In the genomic region with DNA sequence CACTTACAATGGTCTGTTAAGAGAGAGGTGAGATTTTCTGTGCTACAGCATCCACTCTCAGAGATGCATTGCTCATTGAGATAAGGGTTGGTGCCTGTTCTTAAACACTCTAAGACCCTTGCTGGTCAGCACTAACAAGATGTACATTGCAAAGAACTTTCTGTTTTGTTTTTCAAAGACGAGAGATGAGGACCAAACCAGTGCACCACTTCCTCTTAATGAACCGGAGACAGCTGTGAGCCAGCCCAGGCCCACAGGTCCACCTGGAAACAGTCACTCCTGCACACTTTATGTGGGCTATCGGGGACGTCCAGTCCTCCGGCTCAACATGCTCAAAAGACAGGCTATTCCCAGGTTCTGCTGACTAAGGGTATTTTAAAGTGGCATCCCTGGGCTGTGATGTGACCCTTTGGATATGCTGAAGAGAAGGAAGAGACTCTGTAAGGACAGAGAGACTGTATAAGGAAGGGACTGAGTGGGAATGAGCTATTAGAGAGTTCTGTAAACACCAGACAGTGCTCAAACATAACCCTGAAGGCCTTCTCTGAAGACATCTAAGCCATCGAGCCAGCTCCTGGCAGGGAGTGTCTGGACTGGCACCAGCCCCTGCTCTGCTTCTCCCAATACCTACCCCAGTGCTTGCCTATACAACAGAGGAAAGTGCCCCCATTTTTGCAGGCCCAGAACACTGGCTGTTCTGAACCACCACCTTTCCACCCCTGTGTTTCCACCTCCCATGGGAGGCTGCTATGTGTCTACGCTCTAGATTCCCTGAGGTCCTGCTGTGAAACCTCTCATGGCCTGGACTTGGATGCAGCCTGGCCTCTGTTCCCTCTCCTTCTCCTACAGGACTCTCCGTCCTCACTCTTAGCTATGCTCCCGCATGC, we compare ENCODE assay signal across 20 mouse cellular contexts. TPM values are rescaled to one million over a fixed set of nuclear protein-coding genes. Genes with fewer than 3 reads are reported as not detected.
DNase-seq lines count a peak whose midpoint lies in the region; ATAC-seq and TF ChIP-seq lines count a peak whose summit lies in the region.
"Had no signal": no experiment of that assay in that cellular context is flagged by ENCODE, and none has a peak within 500 bp of the region (broad histone marks: within the 10 kb centered on the region; RNA-seq: fewer than 3 reads in every experiment).

No protein-coding gene starts in this region.

- in situ Hi-C loops in CH12.LX (cut with MboI; ENCODE audit: low pct_ligation_motif_present, low pct_unique_long_range_greater_than_20kb, low sequenced_read_pairs), result no loop called here

- H3K9ac ChIP-seq in liver, postnatal 0 days (replicated peaks), result no peak overlapping the region
- H3K9ac ChIP-seq in liver, embryonic 11.5 days (ENCODE audit: low read depth, low read length), result no peak overlapping the region
- H3K9ac ChIP-seq in CH12.LX (ENCODE audit: insufficient read depth, low read depth), result no peak overlapping the region
- no peak overlapping the region for H3K9ac ChIP-seq in stomach, postnatal 0 days (ENCODE audit: low read length)
- H3K9ac ChIP-seq: intestine, embryonic 15.5 days; liver, embryonic 12.5 days had no signal

- 60% methylated on average over 9 of the region's 9 CpGs for WGBS in liver, postnatal 0 days (ENCODE audit: insufficient replicate concordance)
- WGBS in liver, embryonic 11.5 days, result 69% methylated on average over 9 of the region's 9 CpGs
- WGBS in stomach, postnatal 0 days, result 69% methylated on average over 9 of the region's 9 CpGs

- no peaks in the 10 kb centered on the region for H3K9me3 ChIP-seq in liver, postnatal 0 days (ENCODE audit: low read length)
- H3K9me3 ChIP-seq in liver, embryonic 11.5 days (ENCODE audit: control insufficient read depth, low read length), result no peaks in the 10 kb centered on the region
- H3K9me3 ChIP-seq in CH12.LX (replicated peaks; ENCODE audit: low read length), result no peaks in the 10 kb centered on the region
- H3K9me3 ChIP-seq in stomach, postnatal 0 days (ENCODE audit: control insufficient read depth, low read length), result no peaks in the 10 kb centered on the region
- H3K9me3 ChIP-seq: hindbrain, embryonic 10.5 days; intestine, embryonic 15.5 days; liver, embryonic 12.5 days; midbrain, embryonic 10.5 days had no signal

- 0 out of 2 replicates have a peak overlapping the region, but pooled peaks have one; percentile 26 for H3K27ac ChIP-seq in liver, postnatal 0 days (ENCODE audit: low read depth)
- H3K27ac ChIP-seq in liver, embryonic 11.5 days (ENCODE audit: low read depth, low read length), result no peak overlapping the region
- no peak overlapping the region for H3K27ac ChIP-seq in CH12.LX (ENCODE audit: insufficient read depth, low read depth)
- H3K27ac ChIP-seq in stomach, postnatal 0 days (replicated peaks), result no peak overlapping the region
- H3K27ac ChIP-seq: hindbrain, embryonic 10.5 days; intestine, embryonic 15.5 days; liver, embryonic 12.5 days; midbrain, embryonic 10.5 days had no signal

- dilution Hi-C loops in CH12.LX (cut with MboI; ENCODE audit: extremely low pct_ligation_motif_present, extremely low pct_unique_long_range_greater_than_20kb, low sequenced_read_pairs), result no loop called here

- DNase-seq in liver, postnatal 0 days, result no peak
- no peak for DNase-seq in liver, embryonic 11.5 days (ENCODE audit: low spot score)
- peak; percentile 30 for DNase-seq in CH12.LX (ENCODE audit: extremely low read depth)
- peak; percentile 31 for DNase-seq in splenic B cell, adult 2 months (ENCODE audit: low read depth, low spot score)
- DNase-seq in stomach, postnatal 0 days (ENCODE audit: low spot score), result no peak
- no peak for DNase-seq in frontal cortex, postnatal 36 days (ENCODE audit: low spot score in 2 of 2)
- DNase-seq in T-cell, adult 2 months (ENCODE audit: low spot score), result no peak
- DNase-seq: cerebellum, postnatal 14 days; gastrocnemius, postnatal 10 days; kidney, postnatal 14 days; retina, postnatal 1 day had no signal

- no peak for TF ChIP-seq RAD21 in CH12.LX (IDR thresholded peaks at IDR 0.05; ENCODE audit: low read depth, low read length)

- no peaks in the 10 kb centered on the region for H3K79me2 ChIP-seq in CH12.LX (replicated peaks; ENCODE audit: control insufficient read depth, extremely low read depth, insufficient read depth, poor library complexity, severe bottlenecking)

- H3K4me3 ChIP-seq in liver, postnatal 0 days (ENCODE audit: low read depth, low read length), result no peak overlapping the region
- H3K4me3 ChIP-seq in liver, embryonic 11.5 days (ENCODE audit: low read depth, low read length), result no peak overlapping the region
- H3K4me3 ChIP-seq in CH12.LX (replicated peaks in 1 of 3; ENCODE audit: low read depth in 2 of 3, low read length in 2 of 3, poor library complexity in 1 of 3), result no peak overlapping the region
- H3K4me3 ChIP-seq in stomach, postnatal 0 days (ENCODE audit: low read depth, low read length), result no peak overlapping the region
- H3K4me3 ChIP-seq: hindbrain, embryonic 10.5 days; intestine, embryonic 15.5 days; liver, embryonic 12.5 days; midbrain, embryonic 10.5 days had no signal

- no peak for TF ChIP-seq EP300 in liver, postnatal 0 days (IDR thresholded peaks at IDR 0.05; ENCODE audit: low read depth)
- TF ChIP-seq EP300 in CH12.LX (IDR thresholded peaks at IDR 0.05; ENCODE audit: low read length), result no peak
- TF ChIP-seq EP300 in stomach, postnatal 0 days (optimal IDR thresholded peaks at IDR 0.05), result no peak

- no peak overlapping the region for H3K4me2 ChIP-seq in liver, postnatal 0 days (ENCODE audit: low read depth, low read length)
- no peak overlapping the region for H3K4me2 ChIP-seq in liver, embryonic 11.5 days
- H3K4me2 ChIP-seq in CH12.LX (ENCODE audit: insufficient read depth, low read depth, poor library complexity, severe bottlenecking), result no peak overlapping the region
- no peak overlapping the region for H3K4me2 ChIP-seq in stomach, postnatal 0 days (replicated peaks; ENCODE audit: low read depth)
- H3K4me2 ChIP-seq: intestine, embryonic 15.5 days; liver, embryonic 12.5 days had no signal

- H3K27me3 ChIP-seq in liver, postnatal 0 days (ENCODE audit: insufficient read depth, low read length), result no peaks in the 10 kb centered on the region
- H3K27me3 ChIP-seq in liver, embryonic 11.5 days (replicated peaks; ENCODE audit: control insufficient read depth, insufficient read depth, low read length), result no peaks in the 10 kb centered on the region
- no peaks in the 10 kb centered on the region for H3K27me3 ChIP-seq in CH12.LX (replicated peaks)
- no peaks in the 10 kb centered on the region for H3K27me3 ChIP-seq in splenic B cell, adult 2 months (ENCODE audit: control insufficient read depth, insufficient read depth, low read length, poor library complexity, severe bottlenecking)
- no peaks in the 10 kb centered on the region for H3K27me3 ChIP-seq in stomach, postnatal 0 days (ENCODE audit: control insufficient read depth, insufficient read depth, low read length)
- H3K27me3 ChIP-seq: intestine, embryonic 15.5 days; liver, embryonic 12.5 days; Patski had no signal

- H3K36me3 ChIP-seq in liver, postnatal 0 days (replicated peaks; ENCODE audit: insufficient read depth, low read length), result no peaks in the 10 kb centered on the region
- H3K36me3 ChIP-seq in liver, embryonic 11.5 days (ENCODE audit: control insufficient read depth, insufficient read depth, low read length), result no peaks in the 10 kb centered on the region
- H3K36me3 ChIP-seq in CH12.LX (replicated peaks in 1 of 2; ENCODE audit: control insufficient read depth in 1 of 2, insufficient read depth in 1 of 2, low read length in 1 of 2), result no peaks in the 10 kb centered on the region
- no peaks in the 10 kb centered on the region for H3K36me3 ChIP-seq in splenic B cell, adult 2 months (ENCODE audit: control insufficient read depth, insufficient read depth, low read length, poor library complexity, severe bottlenecking)
- H3K36me3 ChIP-seq in stomach, postnatal 0 days (ENCODE audit: control insufficient read depth, insufficient read depth, low read length), result no peaks in the 10 kb centered on the region
- H3K36me3 ChIP-seq: hindbrain, embryonic 10.5 days; intestine, embryonic 15.5 days; liver, embryonic 12.5 days; midbrain, embryonic 10.5 days had no signal

- no peak for TF ChIP-seq CTCF in liver, postnatal 0 days (IDR thresholded peaks at IDR 0.05; ENCODE audit: low read depth)
- TF ChIP-seq CTCF in CH12.LX (conservative IDR thresholded peaks at IDR 0.05 in 1 of 2, IDR thresholded peaks at IDR 0.05 in 1 of 2; ENCODE audit: low read depth in 2 of 2, low read length in 2 of 2), result no peak
- TF ChIP-seq CTCF in stomach, postnatal 0 days (IDR thresholded peaks at IDR 0.05; ENCODE audit: low read depth), result no peak

- ATAC-seq in liver, postnatal 0 days, result no peak
- ATAC-seq in liver, embryonic 11.5 days (replicated peaks; ENCODE audit: low FRiP score), result no peak
- ATAC-seq in common myeloid progenitor, adult 5-6 weeks (replicated peaks; ENCODE audit: low read depth, poor library complexity, severe bottlenecking), result peak; percentile 57
- ATAC-seq in stomach, postnatal 0 days (ENCODE audit: low FRiP score, low TSS enrichment), result no peak
- ATAC-seq: forebrain, embryonic 16.5 days; intestine, embryonic 15.5 days; liver, embryonic 12.5 days; Patski had no signal

- peaks cover 15% of the 10 kb centered on the region for H3K4me1 ChIP-seq in liver, postnatal 0 days (ENCODE audit: insufficient read depth)
- H3K4me1 ChIP-seq in liver, embryonic 11.5 days (replicated peaks; ENCODE audit: control insufficient read depth, insufficient read depth, low read length), result no peaks in the 10 kb centered on the region
- H3K4me1 ChIP-seq in CH12.LX (ENCODE audit: control insufficient read depth in 1 of 2, insufficient read depth in 2 of 2), result peaks cover 11 to 57% of the 10 kb centered on the region in 2 experiments
- no peaks in the 10 kb centered on the region for H3K4me1 ChIP-seq in stomach, postnatal 0 days (replicated peaks; ENCODE audit: control insufficient read depth, insufficient read depth)
- H3K4me1 ChIP-seq: hindbrain, embryonic 10.5 days; intestine, embryonic 15.5 days; liver, embryonic 12.5 days; midbrain, embryonic 10.5 days had no signal

- TF ChIP-seq POLR2A in CH12.LX (IDR thresholded peaks at IDR 0.05; ENCODE audit: low read depth, low read length), result no peak

RNA-seq across cellular contexts. Expression of gene Mxd4, which starts 43.3 kb away (rescaled TPM):
- 7.5 and 9.4 TPM in 2 replicates for polyA plus RNA-seq in liver, postnatal 0 days (2015; fragmentation: Nextera tagmentation; extraction: Ambion mirVana)
- 8.5 and 12.5 TPM in 2 replicates for polyA plus RNA-seq in liver, embryonic 11.5 days (2014; fragmentation: Nextera tagmentation; extraction: Ambion mirVana)
- total RNA-seq in CH12.LX (2012; rRNA removed), result 6.0 and 6.2 TPM in 2 replicates
- total RNA-seq in CH12.LX (2014; rRNA removed), result 5.4 and 6.0 TPM in 2 replicates
- 4.8 and 7.6 TPM in 2 replicates for polyA plus RNA-seq in CH12.LX (2012; ENCODE audit: insufficient read length, low read depth)
- total RNA-seq in common myeloid progenitor, adult 5-6 weeks (2017), result 22.6 and 31.0 TPM in 2 replicates
- polyA plus RNA-seq in stomach, postnatal 0 days (2015; fragmentation: Nextera tagmentation; extraction: Ambion mirVana), result 20.1 and 21.2 TPM in 2 replicates

RNA-seq across cellular contexts. Expression of gene Zfyve28, which starts 57.4 kb away (rescaled TPM):
- polyA plus RNA-seq in liver, postnatal 0 days (2015; fragmentation: Nextera tagmentation; extraction: Ambion mirVana), result 0.02 and 0.14 TPM in 2 replicates
- 0.22 TPM in 1 of 2 replicates, not detected in the other for polyA plus RNA-seq in liver, embryonic 11.5 days (2014; fragmentation: Nextera tagmentation; extraction: Ambion mirVana)
- total RNA-seq in CH12.LX (2012; rRNA removed), result 1.2 and 1.7 TPM in 2 replicates
- 2.0 TPM in 2 replicates for total RNA-seq in CH12.LX (2014; rRNA removed)
- polyA plus RNA-seq in CH12.LX (2012; ENCODE audit: insufficient read length, low read depth), result 2.8 and 2.9 TPM in 2 replicates
- not detected in 2 replicates for total RNA-seq in common myeloid progenitor, adult 5-6 weeks (2017)
- polyA plus RNA-seq in stomach, postnatal 0 days (2015; fragmentation: Nextera tagmentation; extraction: Ambion mirVana), result 0.27 and 0.29 TPM in 2 replicates
- polyA plus RNA-seq: liver, embryonic 12.5 days had no signal

RNA-seq across cellular contexts. Expression of gene Cfap99, which starts 57.6 kb away (rescaled TPM):
- not detected in 2 replicates for polyA plus RNA-seq in liver, postnatal 0 days (2015; fragmentation: Nextera tagmentation; extraction: Ambion mirVana)
- not detected in 2 replicates for polyA plus RNA-seq in liver, embryonic 11.5 days (2014; fragmentation: Nextera tagmentation; extraction: Ambion mirVana)
- not detected in 2 replicates for total RNA-seq in CH12.LX (2012; rRNA removed)
- total RNA-seq in CH12.LX (2014; rRNA removed), result not detected in 2 replicates
- polyA plus RNA-seq in CH12.LX (2012; ENCODE audit: insufficient read length, low read depth), result not detected in 2 replicates
- total RNA-seq in common myeloid progenitor, adult 5-6 weeks (2017), result not detected in 2 replicates
- 0.04 TPM in 1 of 2 replicates, not detected in the other for polyA plus RNA-seq in stomach, postnatal 0 days (2015; fragmentation: Nextera tagmentation; extraction: Ambion mirVana)
- total RNA-seq: heart, adult 8-10 months had no signal
- polyA plus RNA-seq: embryonic facial prominence, embryonic 11.5 days; forebrain, embryonic 16.5 days; hindbrain, embryonic 10.5 days; intestine, embryonic 15.5 days; liver, embryonic 12.5 days; midbrain, embryonic 10.5 days; Patski had no signal

Comparison
In these comparisons a context has a peak if more than half of its experiments do, and no peak if none do; other contexts are left out.
1. DNase-seq: peak in CH12.LX (single experiment) and splenic B cell, adult 2 months (single experiment); none in liver, postnatal 0 days (single experiment), liver, embryonic 11.5 days (single experiment), stomach, postnatal 0 days (single experiment), frontal cortex, postnatal 36 days (0 of 2) and T-cell, adult 2 months (single experiment).